Mouse (Mus musculus) cerebellum, adult (tissue): ENCODE data around the gene Zfp652.

Experiments
- ATAC-seq: cut with Nextera tagmentation; 2 replicates; pipeline ENCODE4 v1.9.2; 2017; ENCODE audit warnings: mild to moderate bottlenecking, moderate library complexity, mixed read lengths; ENCODE audit not compliant: insufficient number of reproducible peaks, low FRiP score, low TSS enrichment

Gene Zfp652

DNA sequence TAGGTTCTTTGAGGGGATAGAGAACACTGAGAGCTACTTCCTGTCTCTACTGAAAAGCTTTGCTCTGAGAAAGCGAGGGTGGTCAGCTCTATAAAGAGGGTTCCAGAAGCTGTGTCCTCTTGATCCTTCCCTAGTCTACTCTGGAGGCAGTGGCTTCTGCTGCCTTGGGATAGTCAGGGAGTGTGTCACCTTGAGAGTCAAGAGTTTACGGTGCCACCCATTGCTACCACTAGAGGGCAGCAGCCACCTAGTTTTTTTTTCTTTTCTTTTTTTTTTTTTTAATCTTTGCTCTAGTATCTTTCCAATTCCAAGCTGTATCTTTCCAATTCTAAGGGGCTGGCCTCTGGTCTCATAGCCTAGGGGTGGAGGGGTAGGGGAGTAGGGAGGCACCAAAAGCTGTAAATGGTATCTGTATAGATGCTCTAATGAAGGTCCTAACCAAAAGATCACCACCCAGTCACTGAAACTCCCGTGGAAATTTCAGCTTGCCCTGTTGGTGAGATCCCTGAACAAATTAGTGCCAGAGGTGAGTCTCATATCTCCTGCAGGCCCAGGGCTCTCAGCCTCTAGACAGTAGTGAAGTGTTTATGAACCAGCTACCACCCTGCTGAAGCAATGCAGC, 115.1 kb downstream of the Zfp652 start:
- ATAC-seq, result no peak

DNA sequence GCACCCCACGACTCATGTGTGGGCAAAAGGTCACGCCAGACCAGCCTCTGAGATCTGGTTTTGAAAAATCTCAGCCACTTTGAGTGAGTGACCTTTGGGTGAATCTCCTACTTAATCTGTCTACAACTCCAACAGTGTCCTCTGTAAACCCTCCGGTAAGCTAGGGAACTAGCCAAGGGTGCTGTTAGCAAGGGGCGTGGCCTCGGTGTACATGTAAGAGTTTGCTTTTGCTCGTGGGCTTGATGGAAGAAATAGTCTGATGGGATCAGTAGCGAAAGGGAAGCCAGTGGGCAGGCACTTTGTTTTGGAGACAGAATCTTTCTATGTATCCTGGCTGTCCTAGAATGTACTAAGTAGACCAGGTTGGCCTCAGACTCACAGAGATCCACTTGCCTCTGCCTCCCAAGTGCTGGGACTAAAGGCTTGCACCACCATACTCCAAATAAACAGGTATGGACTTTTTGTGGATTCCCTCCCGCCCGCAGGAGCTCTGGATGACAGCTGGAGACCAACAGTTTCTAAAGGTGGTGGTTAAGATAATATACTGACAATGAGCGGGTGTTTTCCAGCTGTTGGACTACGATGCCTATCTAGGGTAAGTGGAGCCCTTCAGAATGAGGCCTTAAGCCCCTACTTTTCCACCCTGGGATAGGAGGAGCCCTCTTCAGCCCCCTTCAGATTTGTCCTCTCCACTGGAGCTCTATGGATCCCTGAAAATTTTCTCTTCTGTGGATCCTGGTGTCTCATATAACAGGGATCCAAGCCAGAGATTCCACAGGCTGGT, 115.9 kb downstream of the Zfp652 start:
- no peak for ATAC-seq

DNA sequence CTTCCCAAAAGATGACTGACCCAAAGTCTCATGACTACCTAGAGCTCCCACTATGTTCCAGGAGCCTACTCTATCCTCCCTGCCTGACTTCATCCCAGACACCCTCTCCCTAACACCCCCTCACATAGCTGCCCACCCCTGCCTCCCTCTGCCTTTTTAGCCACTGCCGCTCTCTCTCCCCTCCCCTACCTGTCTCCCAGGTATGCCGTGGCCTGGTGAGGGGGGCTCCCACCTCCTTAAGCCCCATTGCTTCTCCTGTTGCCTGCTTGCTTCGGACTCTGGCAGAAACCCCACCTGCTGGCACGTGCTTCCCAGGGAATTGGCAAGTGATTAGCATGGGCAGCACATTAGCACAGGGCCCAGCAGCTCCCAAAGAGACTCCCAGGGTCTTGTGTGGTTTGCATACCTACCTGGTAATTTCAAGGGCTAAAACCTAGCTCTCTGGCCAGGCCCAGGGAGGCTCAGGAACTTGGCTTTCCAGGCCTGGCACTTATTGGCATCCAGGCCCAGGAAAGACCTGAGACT, 117.1 kb downstream of the Zfp652 start:
- ATAC-seq, result no peak

DNA sequence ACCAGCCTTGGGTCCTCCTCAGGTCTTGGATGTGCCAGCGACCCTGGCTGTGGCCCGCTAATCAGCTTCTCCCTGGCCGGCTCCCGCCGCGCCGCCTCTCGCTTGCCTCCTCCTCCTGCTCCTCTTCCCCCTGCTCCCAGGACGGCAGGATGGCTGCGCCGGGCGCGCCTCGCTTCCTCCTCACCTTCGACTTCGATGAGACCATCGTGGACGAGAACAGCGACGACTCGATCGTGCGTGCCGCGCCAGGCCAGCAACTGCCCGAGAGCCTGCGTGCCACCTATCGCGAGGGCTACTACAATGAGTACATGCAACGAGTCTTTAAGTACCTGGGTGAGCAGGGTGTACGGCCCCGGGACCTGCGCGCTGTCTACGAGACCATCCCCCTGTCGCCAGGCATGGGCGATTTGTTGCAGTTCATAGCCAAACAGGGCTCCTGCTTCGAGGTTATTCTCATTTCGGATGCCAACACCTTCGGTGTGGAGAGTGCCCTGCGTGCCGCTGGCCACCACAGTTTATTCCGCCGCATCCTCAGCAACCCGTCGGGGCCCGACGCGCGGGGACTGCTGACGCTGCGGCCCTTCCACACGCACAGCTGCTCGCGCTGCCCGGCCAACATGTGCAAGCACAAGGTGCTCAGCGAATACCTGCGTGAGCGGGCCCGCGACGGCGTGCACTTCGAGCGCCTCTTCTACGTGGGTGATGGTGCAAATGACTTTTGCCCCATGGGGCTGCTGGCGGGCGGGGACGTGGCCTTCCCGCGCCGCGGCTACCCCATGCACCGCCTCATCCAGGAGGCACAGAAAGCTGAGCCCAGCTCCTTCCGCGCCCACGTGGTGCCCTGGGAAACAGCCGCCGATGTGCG, 118.2 kb downstream of the Zfp652 start:
- ATAC-seq, result no peak

DNA sequence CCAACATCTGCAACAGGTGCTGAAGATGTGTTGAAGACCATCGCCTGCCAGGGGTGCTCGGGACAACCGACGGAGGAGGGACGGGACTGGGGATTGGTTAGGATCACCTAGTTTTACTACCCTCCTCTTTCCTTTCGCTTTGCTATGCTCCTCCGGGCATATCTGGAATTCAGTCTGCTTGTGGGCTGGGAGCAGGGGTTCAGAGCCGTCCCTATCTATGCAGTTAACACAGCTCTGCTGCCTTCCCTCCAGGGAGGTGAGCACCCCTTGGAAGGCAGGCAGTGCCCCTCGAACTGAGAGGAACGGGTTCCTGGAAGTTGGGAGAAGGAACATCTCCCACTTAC, 118.8 kb downstream of the Zfp652 start:
- ATAC-seq, result no peak

DNA sequence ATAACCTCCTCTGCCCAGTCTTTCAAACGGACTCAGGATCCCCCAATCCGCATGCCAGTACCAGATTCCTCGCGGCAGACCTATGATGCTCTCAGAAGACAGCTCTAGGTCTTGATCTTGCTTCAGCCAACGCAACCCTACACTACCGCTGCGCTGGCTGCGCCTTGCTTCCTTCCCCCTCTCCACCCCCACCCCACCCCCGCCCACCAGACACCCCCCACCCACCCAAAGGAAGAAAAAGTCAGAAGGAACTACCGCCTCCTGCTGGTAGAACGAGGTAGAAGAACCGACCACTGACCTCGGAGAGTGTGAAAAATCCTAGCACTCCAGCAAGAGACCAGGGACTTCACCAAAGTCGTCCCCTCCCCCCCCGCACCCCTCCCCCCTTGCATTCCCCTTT, 119.2 kb downstream of the Zfp652 start:
- no peak for ATAC-seq

DNA sequence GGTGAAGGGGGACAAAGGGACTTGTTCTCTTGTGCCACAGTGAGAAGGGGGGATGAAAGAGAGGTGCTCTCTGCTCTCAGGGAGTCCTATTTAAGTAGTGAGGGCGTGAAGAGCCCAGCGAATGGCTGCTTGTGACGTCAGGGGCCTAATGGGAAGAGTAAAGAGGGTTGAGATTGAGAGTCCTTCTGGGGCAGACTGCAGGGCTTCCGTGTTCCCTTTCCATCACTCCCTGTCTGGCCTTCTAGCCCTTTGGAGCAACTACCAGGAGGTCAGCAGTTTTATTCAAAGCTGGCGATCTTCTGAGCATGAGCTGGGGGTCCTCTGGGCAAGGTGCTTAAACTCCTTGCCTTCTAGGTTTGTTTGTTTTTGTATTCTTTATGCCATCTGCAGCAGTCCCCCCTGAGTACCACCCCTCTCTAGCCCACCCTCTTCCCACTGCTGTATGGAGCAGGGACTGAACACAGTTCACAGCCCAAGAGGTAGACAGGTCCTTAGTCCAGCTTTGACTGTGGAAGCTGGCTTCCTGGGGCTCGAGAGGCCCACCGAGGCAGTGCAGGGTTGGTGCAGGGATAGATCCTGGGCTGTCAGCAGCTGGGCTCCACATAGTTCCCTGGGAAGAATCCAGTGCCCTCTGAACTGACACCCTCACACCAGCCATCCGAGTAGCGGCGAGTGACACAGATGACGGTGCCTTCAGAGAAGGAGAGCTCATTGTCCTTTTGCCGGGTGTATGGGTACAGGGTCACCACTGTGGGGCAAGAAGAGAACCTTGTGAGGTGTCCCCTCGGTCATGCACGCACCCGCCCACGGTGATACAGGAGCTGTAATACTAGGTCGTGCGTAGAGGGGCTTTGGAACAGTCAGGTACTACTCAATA, 119.9 kb downstream of the Zfp652 start:
- ATAC-seq, result no peak

DNA sequence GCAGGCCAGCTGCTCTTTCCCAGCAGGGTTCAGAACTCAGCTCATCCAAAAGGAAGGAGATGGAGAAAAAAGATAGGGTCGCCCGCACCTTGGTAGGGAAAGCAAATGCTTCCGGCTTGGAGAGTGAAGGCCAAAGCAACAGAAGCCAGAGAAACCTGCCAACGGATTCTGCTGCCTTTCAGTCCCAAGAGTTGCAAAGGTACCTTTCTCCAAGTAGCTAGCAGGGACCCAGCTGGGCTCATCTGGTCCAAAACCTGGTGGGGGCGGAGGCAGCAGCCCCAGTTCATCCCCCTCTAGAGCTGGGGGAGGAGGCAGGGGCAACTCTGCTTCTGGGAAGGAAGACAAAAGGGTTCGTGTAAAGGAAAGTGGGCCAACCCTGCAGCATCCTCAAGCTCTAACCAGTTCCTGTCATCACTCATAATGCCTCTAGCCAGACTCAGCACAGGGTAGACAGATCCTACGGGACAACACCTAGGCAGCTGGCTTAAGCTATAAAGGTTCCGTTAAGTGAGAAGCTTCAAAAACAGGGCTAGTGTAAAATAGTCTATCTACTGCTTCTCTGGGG, 120.6 kb downstream of the Zfp652 start:
- no peak for ATAC-seq

DNA sequence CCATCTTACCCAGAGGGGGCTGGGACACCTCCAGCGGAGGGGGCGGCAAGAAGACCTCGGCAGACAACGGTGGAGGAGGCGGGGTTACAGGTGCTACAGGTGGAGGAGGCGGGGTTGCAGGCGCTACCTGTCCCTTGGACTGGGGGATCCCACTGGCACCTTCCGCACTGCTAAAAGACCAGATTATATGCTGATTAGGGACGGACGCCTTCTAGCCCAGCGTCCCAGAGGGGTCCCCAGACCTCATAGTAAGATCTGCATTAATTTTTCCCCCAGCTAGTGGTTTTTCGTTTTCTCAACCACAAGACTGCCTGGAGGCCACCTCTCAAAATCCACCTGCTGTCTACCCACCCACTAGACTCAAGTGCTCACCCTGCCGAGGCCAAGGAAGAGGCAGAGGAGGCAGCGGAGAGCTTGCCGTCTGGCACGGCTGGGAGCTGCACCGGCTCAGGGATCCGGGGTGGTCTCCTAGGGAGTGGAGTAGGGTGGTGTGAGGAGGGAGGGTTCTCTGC, 121.2 kb downstream of the Zfp652 start:
- no peak for ATAC-seq

DNA sequence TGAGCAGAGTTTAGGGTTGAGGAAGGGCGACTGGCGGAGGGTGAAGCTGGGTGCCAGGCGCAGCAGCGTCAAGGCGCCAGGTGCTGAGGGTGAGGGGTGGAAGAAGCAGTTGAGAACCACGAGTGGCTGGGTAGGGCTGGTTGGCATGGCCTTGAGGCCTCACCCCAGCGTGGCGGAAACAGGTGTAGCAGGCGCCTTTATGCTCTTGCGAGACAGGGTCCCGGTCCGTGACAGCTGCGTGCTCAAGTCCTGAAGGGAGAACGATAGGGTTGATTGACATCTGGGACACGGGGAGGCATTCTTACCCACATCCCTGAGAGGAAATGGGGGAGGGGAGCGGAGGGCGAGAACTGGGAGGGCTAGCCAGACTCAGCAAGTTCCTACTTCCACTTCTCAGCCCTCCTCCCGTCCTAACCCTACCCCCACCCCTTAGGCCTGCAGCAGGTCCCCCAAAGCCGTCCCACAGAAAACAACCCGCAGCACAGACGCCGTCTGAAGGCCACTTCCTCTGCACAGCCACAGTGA, 121.7 kb downstream of the Zfp652 start:
- ATAC-seq, result no peak

DNA sequence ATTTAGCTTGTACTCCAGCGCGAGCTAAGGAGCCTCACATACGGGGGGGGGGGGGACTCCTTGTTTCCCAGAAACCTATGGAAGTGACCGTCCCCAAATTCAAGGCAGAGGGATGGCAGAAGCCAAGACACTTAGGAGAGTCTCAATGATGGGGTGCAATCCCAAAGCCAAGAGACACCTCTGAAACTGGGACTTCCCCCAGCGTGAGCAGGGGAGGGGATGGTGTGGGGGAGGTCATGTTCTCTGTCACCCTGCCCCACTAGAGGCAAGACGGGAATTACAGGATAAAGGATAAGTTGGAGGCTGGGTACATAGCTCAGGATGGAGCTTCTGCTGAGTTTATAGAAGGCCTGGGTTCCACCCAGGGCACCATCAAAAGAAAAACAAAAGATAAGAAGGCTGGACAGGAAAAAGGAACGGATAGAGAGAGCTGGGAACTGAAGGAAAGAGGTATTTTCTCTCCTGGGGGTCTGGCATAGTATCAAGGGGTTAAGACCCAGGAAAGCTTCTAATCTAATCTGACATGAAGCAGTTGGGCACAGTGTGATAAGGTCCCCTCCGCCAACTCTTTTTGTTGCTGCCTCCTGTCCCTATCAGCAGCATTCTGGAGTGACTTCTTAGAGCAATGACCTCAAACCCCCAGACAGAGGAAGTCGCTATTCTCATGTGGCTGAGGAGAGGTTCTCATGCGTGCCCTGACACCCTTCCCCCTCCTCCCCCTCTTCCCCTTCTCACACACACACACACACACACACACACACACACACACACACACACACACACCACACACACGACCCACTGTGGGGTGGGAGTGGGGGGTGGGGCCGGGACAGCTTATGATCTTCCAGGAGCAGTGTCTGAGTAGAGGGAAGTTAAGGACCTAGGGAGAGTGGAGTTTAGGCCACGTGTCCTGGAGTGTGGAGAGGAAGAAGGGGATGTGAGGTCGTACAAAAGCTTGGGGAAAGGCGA, 122.6 kb downstream of the Zfp652 start:
- no peak for ATAC-seq

DNA sequence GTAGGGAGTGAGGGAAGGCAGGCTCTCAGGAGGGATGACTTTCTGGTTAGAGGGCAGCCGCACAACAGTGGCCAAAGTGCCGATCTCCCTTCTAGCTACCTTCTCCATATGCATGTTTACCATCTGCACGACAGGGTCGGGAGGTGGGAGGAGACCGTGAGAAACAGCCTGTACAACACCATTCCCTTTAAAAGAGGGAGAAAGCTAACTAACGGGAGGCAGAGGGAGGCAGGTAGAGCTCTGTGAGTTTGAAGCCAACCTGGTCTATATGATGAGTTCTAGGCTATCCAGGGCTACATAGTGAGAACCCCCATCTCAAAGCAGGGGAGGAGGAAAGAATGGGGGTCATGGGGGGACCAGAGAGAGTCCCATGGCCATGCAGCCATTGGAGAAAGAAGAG, 123.4 kb downstream of the Zfp652 start:
- no peak for ATAC-seq

DNA sequence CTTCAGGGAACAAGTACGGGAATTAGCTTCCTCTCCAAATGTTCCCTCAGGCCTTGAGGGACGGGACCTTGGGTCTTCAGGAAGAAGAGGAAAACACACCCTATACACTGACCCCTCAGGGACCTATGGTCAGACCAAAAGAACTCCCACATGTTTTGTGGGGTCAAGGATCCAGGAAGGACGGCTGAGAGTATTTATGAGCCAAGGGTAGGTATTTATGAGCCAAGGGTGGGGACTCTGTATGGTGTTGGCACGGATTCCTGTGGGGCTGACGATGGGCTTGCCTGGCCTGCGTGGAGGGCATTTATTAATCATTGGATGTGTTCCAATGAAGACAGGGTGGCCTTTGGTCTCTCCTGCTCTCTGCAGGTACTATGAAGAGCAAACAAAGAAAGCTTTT, 124.0 kb downstream of the Zfp652 start:
- no peak for ATAC-seq

DNA sequence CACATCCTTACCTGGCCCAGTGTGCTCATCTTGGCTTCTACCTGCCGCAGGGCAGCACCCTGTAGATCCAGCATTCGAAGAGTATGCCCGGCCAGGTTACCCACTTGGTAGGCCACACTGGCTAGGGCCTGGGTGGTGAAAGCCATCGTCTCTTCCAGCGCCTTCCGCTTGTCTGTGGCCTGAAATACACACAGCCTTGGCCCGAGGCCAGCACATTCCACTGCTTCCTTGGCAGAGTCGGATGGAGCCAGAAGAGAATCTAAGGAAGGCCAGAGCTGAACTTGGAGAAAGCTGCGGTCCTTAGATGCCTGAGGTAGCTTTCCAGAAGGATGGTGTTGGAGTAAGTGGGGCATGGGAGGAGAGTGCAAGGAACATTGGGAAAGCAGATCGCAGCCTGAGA, 124.6 kb downstream of the Zfp652 start, which contains the start of gene Gngt2:
Gene Gngt2 (plus strand): TSS at position 158 of the 400 bp plus-strand sequence.
- no peak for ATAC-seq

DNA sequence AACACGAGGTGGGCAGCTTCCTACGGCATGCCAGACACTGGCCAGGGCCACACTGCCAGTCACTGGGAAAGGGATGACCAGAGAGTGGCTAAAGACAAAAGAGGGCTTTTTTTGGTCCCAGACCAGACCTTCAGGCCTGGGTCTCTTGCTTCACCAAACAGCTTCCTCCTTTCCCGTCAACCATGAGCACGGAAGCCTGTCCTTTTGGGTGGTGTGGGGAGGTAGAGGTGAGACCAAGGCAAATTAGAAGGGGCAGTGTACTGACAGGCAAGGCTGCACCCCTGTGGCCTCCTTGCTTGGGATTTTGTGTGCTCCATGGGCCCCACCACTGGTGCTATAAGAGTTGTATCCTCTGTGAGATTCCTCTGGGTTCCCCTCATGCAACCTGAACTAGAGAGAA, 126.1 kb downstream of the Zfp652 start:
- no peak for ATAC-seq

DNA sequence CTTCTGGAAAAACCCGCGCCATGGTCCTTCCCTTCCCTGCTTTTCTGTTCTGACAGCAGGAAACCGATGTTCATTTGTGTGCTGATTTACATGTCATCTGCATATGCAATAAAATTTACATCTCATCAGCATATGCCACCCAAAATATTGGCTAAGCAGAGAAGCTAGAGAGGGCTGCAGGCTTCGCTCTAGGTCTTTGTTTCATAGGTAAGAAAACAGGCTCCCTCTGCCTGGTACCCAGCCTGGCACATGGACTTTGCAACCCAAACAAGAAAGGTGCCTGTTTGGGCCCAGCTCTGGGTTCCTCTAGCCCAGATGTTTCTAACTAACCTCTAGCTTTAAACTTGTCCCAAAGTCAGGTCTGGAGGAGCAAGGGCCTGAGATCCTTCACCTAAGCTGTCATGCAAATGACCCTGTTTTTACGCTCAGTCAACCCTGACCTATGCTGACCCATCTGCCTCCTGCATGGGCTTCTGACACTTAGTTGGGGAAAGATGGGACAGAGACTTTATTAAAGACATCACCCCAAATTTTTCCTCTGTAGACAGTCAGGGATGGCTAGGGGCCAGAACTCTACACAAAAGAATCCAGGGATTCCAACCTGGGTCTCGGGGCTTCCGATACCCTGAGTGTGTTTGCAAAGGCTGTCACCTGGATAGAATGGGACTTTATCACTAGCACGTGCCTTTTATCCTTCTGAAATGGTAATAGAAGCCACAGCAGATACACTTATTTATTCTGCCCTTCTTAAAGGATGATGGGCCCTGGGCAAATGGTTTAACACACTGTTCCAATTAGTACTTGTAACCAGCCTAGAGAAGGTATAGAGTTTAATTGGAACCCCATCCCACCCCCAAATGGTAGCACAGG, 126.8 kb downstream of the Zfp652 start:
- ATAC-seq, result no peak
